Mouse (Mus musculus) ovary, postnatal 14 days (tissue): ENCODE measurements around the gene Hist1h4j.
A peak's percentile ranks its signal among the peaks of the same experiment; 100 is the strongest.
"Not testable (repeated sequence)": the region's sequence is repeated elsewhere in the genome, so short reads cannot be mapped to it uniquely, and the experiment has no call there.

Source experiments
- DNase-seq: peaks from one replicate; pipeline ENCODE4 v3.0.0; 2022; ENCODE audit warnings: low spot score

Gene Hist1h4j

GRCm38 (mm10) chr13:21781639-21782038, 46.8 kb downstream of the Hist1h4j start:
- DNase-seq = no peak

GRCm38 (mm10) chr13:21782361-21783254, 47.7 kb downstream of the Hist1h4j start:
- not testable (repeated sequence) for DNase-seq

- peak; percentile 47 for DNase-seq
Measured at GRCm38 (mm10) chr13:21783255-21783617, 48.4 kb downstream of the Hist1h4j start, which contains the start of gene Hist1h3i. Hist1h3i (minus strand) TSS chr13:21783370.

- DNase-seq = no peak
Measured at GRCm38 (mm10) chr13:21783734-21784161, 48.9 kb downstream of the Hist1h4j start.

GRCm38 (mm10) chr13:21784311-21784710, 49.4 kb downstream of the Hist1h4j start:
- DNase-seq = no peak
